In the genomic region with DNA sequence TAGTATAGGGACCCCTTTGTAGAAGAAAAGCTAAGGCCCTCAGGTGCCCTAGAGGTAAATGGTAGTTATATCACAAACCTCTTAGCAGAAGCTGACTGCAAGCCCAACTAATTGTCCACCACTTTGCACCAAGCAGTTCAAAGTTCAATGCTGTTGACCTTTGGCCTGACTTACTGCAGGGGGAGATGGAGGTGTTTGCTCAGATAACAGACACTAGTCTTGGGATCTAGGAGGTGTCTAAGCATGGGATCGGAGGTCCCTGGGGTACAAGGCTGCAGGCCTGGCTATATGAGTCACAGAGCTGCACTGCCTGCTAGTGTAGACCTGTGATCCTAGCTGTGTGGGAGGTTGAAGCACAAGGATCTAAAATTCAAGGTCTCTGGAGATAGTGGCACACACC, we compare ENCODE assay signal across 19 mouse cellular contexts. TPM values are rescaled to one million over a fixed set of nuclear protein-coding genes. Genes with fewer than 3 reads are reported as not detected.
DNase-seq lines count a peak whose midpoint lies in the region; ATAC-seq and TF ChIP-seq lines count a peak whose summit lies in the region.
"Had no signal": no experiment of that assay in that cellular context is flagged by ENCODE, and none has a peak within 500 bp of the region (broad histone marks: within the 10 kb centered on the region; RNA-seq: fewer than 3 reads in every experiment).

No protein-coding gene starts in this region.

- no peaks in the 10 kb centered on the region for H3K27me3 ChIP-seq in kidney, embryonic 16.5 days (ENCODE audit: insufficient read depth, low read length)
- H3K27me3 ChIP-seq in intestine, postnatal 0 days (replicated peaks; ENCODE audit: control insufficient read depth, insufficient read depth, low read length) = no peaks in the 10 kb centered on the region
- no peaks in the 10 kb centered on the region for H3K27me3 ChIP-seq in thymus, adult 2 months (ENCODE audit: control insufficient read depth, insufficient read depth, low read length)
- H3K27me3 ChIP-seq: CH12.LX; heart, embryonic 12.5 days; Patski had no signal

- no peak overlapping the region for H3K27ac ChIP-seq in kidney, embryonic 16.5 days (ENCODE audit: low read length)
- H3K27ac ChIP-seq in intestine, postnatal 0 days (ENCODE audit: low read depth, low read length) = no peak overlapping the region
- no peak overlapping the region for H3K27ac ChIP-seq in thymus, adult 2 months (ENCODE audit: control insufficient read depth, insufficient read depth, low read length)
- H3K27ac ChIP-seq: embryonic facial prominence, embryonic 10.5 days; gastrocnemius, adult 2 months; hindbrain, embryonic 10.5 days had no signal

- DNase-seq in kidney, adult 18-20 months = peak; percentile 56
- peak; percentile 31 for DNase-seq in 3T3-L1 (ENCODE audit: low read depth, low spot score)
- peak; percentile 72 to 74 for DNase-seq in kidney, postnatal 36 days
- DNase-seq in lung, postnatal 14 days = no peak
- DNase-seq in thymus, adult 2 months = no peak
- DNase-seq: adrenal gland, postnatal 14 days; cerebellum, adult 2 months; cerebellum, postnatal 10 days; gastrocnemius, adult 2 months; gastrocnemius, postnatal 25 days had no signal

- H3K9ac ChIP-seq in kidney, embryonic 16.5 days (replicated peaks; ENCODE audit: low read length) = no peak overlapping the region
- no peak overlapping the region for H3K9ac ChIP-seq in intestine, postnatal 0 days (ENCODE audit: low read depth, low read length)
- H3K9ac ChIP-seq: heart, embryonic 12.5 days had no signal

- no peak overlapping the region for H3K4me3 ChIP-seq in kidney, embryonic 16.5 days (ENCODE audit: low read length)
- no peak overlapping the region for H3K4me3 ChIP-seq in intestine, postnatal 0 days (ENCODE audit: low read depth, low read length)
- H3K4me3 ChIP-seq in thymus, adult 2 months (ENCODE audit: control insufficient read depth, insufficient read depth, low read length) = no peak overlapping the region
- H3K4me3 ChIP-seq: embryonic facial prominence, embryonic 10.5 days; gastrocnemius, adult 2 months; heart, embryonic 12.5 days; hindbrain, embryonic 10.5 days had no signal

- H3K36me3 ChIP-seq in kidney, embryonic 16.5 days (ENCODE audit: insufficient read depth, low read length) = peaks cover 16% of the 10 kb centered on the region
- H3K36me3 ChIP-seq in intestine, postnatal 0 days (ENCODE audit: control insufficient read depth, insufficient read depth) = 0 out of 2 replicates have a peak, but pooled peaks cover 8% of the 10 kb centered on the region
- H3K36me3 ChIP-seq in thymus, adult 2 months (ENCODE audit: control insufficient read depth, insufficient read depth, low read length) = peaks cover 4% of the 10 kb centered on the region; the same call in 1 of the 2 replicates

- no peak; the same call in 1 of the 2 replicates for TF ChIP-seq CTCF in intestine, postnatal 0 days (IDR thresholded peaks at IDR 0.05; ENCODE audit: low read depth)
- no peak for TF ChIP-seq CTCF in thymus, adult 2 months (IDR thresholded peaks at IDR 0.05; ENCODE audit: borderline replicate concordance, control insufficient read depth, extremely low read depth, insufficient read depth, low read length, poor library complexity)

- no peak overlapping the region for H3K4me2 ChIP-seq in kidney, embryonic 16.5 days (replicated peaks; ENCODE audit: low read depth, low read length)
- H3K4me2 ChIP-seq in intestine, postnatal 0 days (replicated peaks; ENCODE audit: low read depth) = 0 out of 2 replicates have a peak overlapping the region, but pooled peaks have one; percentile 21
- H3K4me2 ChIP-seq: heart, embryonic 12.5 days had no signal

- no peak for ATAC-seq in kidney, embryonic 16.5 days (ENCODE audit: low FRiP score, low TSS enrichment)
- peak; percentile 64 for ATAC-seq in intestine, postnatal 0 days
- ATAC-seq: activated CD4-positive, CD25-positive, alpha-beta regulatory T cell, adult 4 months; forebrain, embryonic 14.5 days; Patski had no signal

- H3K9me3 ChIP-seq in kidney, embryonic 16.5 days (ENCODE audit: low read length) = no peaks in the 10 kb centered on the region
- no peaks in the 10 kb centered on the region for H3K9me3 ChIP-seq in intestine, postnatal 0 days (ENCODE audit: control insufficient read depth)
- H3K9me3 ChIP-seq: embryonic facial prominence, embryonic 10.5 days; heart, embryonic 12.5 days; hindbrain, embryonic 10.5 days had no signal

- 59% methylated on average over 1 of the region's 1 CpGs for WGBS in kidney, embryonic 16.5 days
- WGBS in intestine, postnatal 0 days = 58% methylated on average over 1 of the region's 1 CpGs
- 100% methylated on average over 1 of the region's 1 CpGs for WGBS in thymus, adult 2 months

- H3K4me1 ChIP-seq in kidney, embryonic 16.5 days (ENCODE audit: insufficient read depth, low read length) = peaks cover 16% of the 10 kb centered on the region
- peaks cover 24% of the 10 kb centered on the region for H3K4me1 ChIP-seq in intestine, postnatal 0 days (replicated peaks; ENCODE audit: control insufficient read depth, insufficient read depth, low read length)
- peaks cover 9% of the 10 kb centered on the region for H3K4me1 ChIP-seq in thymus, adult 2 months (replicated peaks; ENCODE audit: control insufficient read depth, insufficient read depth, low read length)

- TF ChIP-seq POLR2A in thymus, adult 2 months (IDR thresholded peaks at IDR 0.05; ENCODE audit: control insufficient read depth, extremely low read depth, insufficient read depth, low read length, poor library complexity) = no peak

RNA-seq across cellular contexts. Expression of gene Trip6, which starts 4.4 kb away (rescaled TPM):
- 90.1 and 102 TPM in 2 replicates for polyA plus RNA-seq in kidney, embryonic 16.5 days (2015; fragmentation: Nextera tagmentation; extraction: Ambion mirVana)
- 23.8 and 24.8 TPM in 2 replicates for polyA plus RNA-seq in intestine, postnatal 0 days (2015; fragmentation: Nextera tagmentation; extraction: Ambion mirVana)
- polyA plus RNA-seq in thymus, adult 2 months (2012; rRNA removed) = 25.0 and 28.0 TPM in 2 replicates

RNA-seq across cellular contexts. Expression of gene Srrt, which starts 11.1 kb away (rescaled TPM):
- 158 and 165 TPM in 2 replicates for polyA plus RNA-seq in kidney, embryonic 16.5 days (2015; fragmentation: Nextera tagmentation; extraction: Ambion mirVana)
- 31.3 and 32.2 TPM in 2 replicates for polyA plus RNA-seq in intestine, postnatal 0 days (2015; fragmentation: Nextera tagmentation; extraction: Ambion mirVana)
- polyA plus RNA-seq in thymus, adult 2 months (2012; rRNA removed) = 432 and 434 TPM in 2 replicates

RNA-seq across cellular contexts. Expression of gene Slc12a9, which starts 14.8 kb away (rescaled TPM):
- 16.3 and 16.6 TPM in 2 replicates for polyA plus RNA-seq in kidney, embryonic 16.5 days (2015; fragmentation: Nextera tagmentation; extraction: Ambion mirVana)
- 11.8 and 13.4 TPM in 2 replicates for polyA plus RNA-seq in intestine, postnatal 0 days (2015; fragmentation: Nextera tagmentation; extraction: Ambion mirVana)
- 37.4 and 39.2 TPM in 2 replicates for polyA plus RNA-seq in thymus, adult 2 months (2012; rRNA removed)

RNA-seq across cellular contexts. Expression of gene Ufsp1, which starts 24.1 kb away (rescaled TPM):
- polyA plus RNA-seq in kidney, embryonic 16.5 days (2015; fragmentation: Nextera tagmentation; extraction: Ambion mirVana) = 7.2 and 7.8 TPM in 2 replicates
- 10.4 and 11.0 TPM in 2 replicates for polyA plus RNA-seq in intestine, postnatal 0 days (2015; fragmentation: Nextera tagmentation; extraction: Ambion mirVana)
- 41.1 and 44.1 TPM in 2 replicates for polyA plus RNA-seq in thymus, adult 2 months (2012; rRNA removed)

RNA-seq across cellular contexts. Expression of gene Ache, which starts 31.3 kb away (rescaled TPM):
- 3.0 and 3.1 TPM in 2 replicates for polyA plus RNA-seq in kidney, embryonic 16.5 days (2015; fragmentation: Nextera tagmentation; extraction: Ambion mirVana)
- polyA plus RNA-seq in intestine, postnatal 0 days (2015; fragmentation: Nextera tagmentation; extraction: Ambion mirVana) = 8.9 and 9.6 TPM in 2 replicates
- 90.2 and 97.1 TPM in 2 replicates for polyA plus RNA-seq in thymus, adult 2 months (2012; rRNA removed)
- polyA plus RNA-seq: activated CD4-positive, CD25-positive, alpha-beta regulatory T cell, adult 4 months had no signal

Comparison
In these comparisons a context has a peak if more than half of its experiments do, and no peak if none do; other contexts are left out.
1. DNase-seq: peak in kidney, adult 18-20 months (single experiment), 3T3-L1 (single experiment) and kidney, postnatal 36 days (2 of 2); none in lung, postnatal 14 days (single experiment) and thymus, adult 2 months (single experiment).